Mouse (Mus musculus): ENCODE results near the gene Armcx5. TPM values are rescaled to one million over a fixed set of nuclear protein-coding genes. Genes with fewer than 3 reads are reported as not detected.

Armcx5 gene
- polyA plus RNA-seq, 1 experiment = 0.62 TPM

Other genes starting within 250 kb of the Armcx5 start
- gene AV320801, start 248.1 kb upstream of the Armcx5 start, polyA plus RNA-seq (2012; rRNA removed) = not detected in 2 replicates
- gene Nxf7, start 144.0 kb upstream of the Armcx5 start, polyA plus RNA-seq (2012; rRNA removed) = 3.6 and 6.0 TPM in 2 replicates
- not detected in 2 replicates for gene Prame, start 115.0 kb upstream of the Armcx5 start, polyA plus RNA-seq (2012; rRNA removed)
- not detected in 2 replicates for gene Tcp11x2, start 48.9 kb upstream of the Armcx5 start, polyA plus RNA-seq (2012; rRNA removed)
- not detected in 2 replicates for gene Tmsb15a, start 17.5 kb upstream of the Armcx5 start, polyA plus RNA-seq (2012; rRNA removed)
- 4.2 and 9.0 TPM in 2 replicates for gene Gprasp1, start within 50 bp of the Armcx5 start, polyA plus RNA-seq (2012; rRNA removed)
- 0.55 and 0.60 TPM in 2 replicates for gene Bhlhb9, start 54.9 kb downstream of the Armcx5 start, polyA plus RNA-seq (2012; rRNA removed)
- 0.68 and 1.3 TPM in 2 replicates for gene Gprasp2, start 96.3 kb downstream of the Armcx5 start, polyA plus RNA-seq (2012; rRNA removed)

Data from large intestine, adult 2 months (tissue).